Mouse (Mus musculus) midbrain, embryonic 12.5 days (tissue): Measurements from ENCODE around the gene Gm3460. TPM values are rescaled to one million over a fixed set of nuclear protein-coding genes. Genes with fewer than 3 reads are reported as not detected.
"Not testable (repeated sequence)": the region's sequence is repeated elsewhere in the genome, so short reads cannot be mapped to it uniquely, and the experiment has no call there.

ENCODE experiments used
- ATAC-seq: fragments of 200-750 bp; cut with Nextera tagmentation; 2 replicates; pipeline ENCODE4 v1.8.0; 2017; ENCODE audit warnings: low read depth, moderate TSS enrichment, moderate library complexity; ENCODE audit not compliant: low FRiP score
- H3K27ac ChIP-seq: fragments of 300-500 bp; sonication (generic); replicated peaks from 2 replicates; pipeline ENCODE4 v1.5.1; 2016; ENCODE audit warnings: mild to moderate bottlenecking
- H3K27me3 ChIP-seq: fragments of 300-500 bp; sonication (generic); 2 replicates; pipeline ENCODE4 v1.6.1; 2016; ENCODE audit warnings: mild to moderate bottlenecking
- H3K36me3 ChIP-seq: fragments of 300-500 bp; sonication (generic); 2 replicates; pipeline ENCODE4 v1.6.1; 2016
- H3K4me1 ChIP-seq: fragments of 300-500 bp; sonication (generic); 2 replicates; pipeline ENCODE4 v1.6.1; 2016
- H3K4me2 ChIP-seq: fragments of 300-500 bp; sonication (generic); replicated peaks from 2 replicates; pipeline ENCODE4 v1.6.1; 2016; ENCODE audit warnings: mild to moderate bottlenecking, moderate library complexity
- H3K4me3 ChIP-seq: fragments of 300-500 bp; sonication (generic); 2 replicates; pipeline ENCODE4 v1.5.1; 2016; ENCODE audit warnings: mild to moderate bottlenecking
- H3K9ac ChIP-seq: fragments of 300-500 bp; sonication (generic); replicated peaks from 2 replicates; pipeline ENCODE4 v1.6.1; 2016; ENCODE audit warnings: mild to moderate bottlenecking, moderate library complexity
- H3K9me3 ChIP-seq: fragments of 300-500 bp; sonication (generic); 2 replicates; pipeline ENCODE4 v1.6.1; 2016; ENCODE audit warnings: mild to moderate bottlenecking
- WGBS: fragments of 180-500 bp; shearing (Covaris S2); methylation state at CpG from one replicate; pipeline ENCODE4 v1.1.7; 2016; 5-methylcytosine and 5-hydroxymethylcytosine counted together
- polyA plus RNA-seq: library from polyadenylated mRNA; unstranded; fragments of >200 nt; fragmentation: Nextera tagmentation; extraction: Ambion mirVana; gene quantifications from 2 replicates; pipeline ENCODE4 v1.2.1, GENCODE M21; 2016

Gene Gm3460
- not detected in 2 replicates for polyA plus RNA-seq

DNA sequence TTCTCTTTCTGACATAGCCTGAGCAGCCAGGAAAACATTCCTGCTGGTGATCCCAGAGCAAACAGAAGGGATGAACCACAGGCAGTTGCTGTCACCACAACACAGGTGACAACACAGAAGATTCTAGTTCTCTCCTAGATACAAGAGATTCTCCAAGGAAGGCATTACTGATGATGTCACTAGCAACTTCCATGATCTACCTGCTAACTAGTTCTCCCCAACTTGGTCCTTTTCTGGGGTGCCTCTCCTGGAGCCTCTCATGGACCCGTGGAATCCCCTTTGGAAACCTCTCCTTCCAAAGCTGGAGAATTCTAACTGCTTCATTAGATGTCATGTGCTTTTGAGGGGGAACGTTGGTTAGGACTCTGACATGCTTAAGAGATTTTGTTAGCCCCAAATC is at the start of gene Gm3460:
TSS of gene Gm3460 (minus strand) at position 101 of the 400 bp plus-strand sequence.
- H3K9me3 ChIP-seq, ATAC-seq, H3K4me2 ChIP-seq, H3K27me3 ChIP-seq, H3K9ac ChIP-seq, H3K4me3 ChIP-seq, H3K4me1 ChIP-seq, H3K27ac ChIP-seq, H3K36me3 ChIP-seq: not testable (repeated sequence)
- WGBS: 89% methylated on average over 1 of the region's 2 CpGs

DNA sequence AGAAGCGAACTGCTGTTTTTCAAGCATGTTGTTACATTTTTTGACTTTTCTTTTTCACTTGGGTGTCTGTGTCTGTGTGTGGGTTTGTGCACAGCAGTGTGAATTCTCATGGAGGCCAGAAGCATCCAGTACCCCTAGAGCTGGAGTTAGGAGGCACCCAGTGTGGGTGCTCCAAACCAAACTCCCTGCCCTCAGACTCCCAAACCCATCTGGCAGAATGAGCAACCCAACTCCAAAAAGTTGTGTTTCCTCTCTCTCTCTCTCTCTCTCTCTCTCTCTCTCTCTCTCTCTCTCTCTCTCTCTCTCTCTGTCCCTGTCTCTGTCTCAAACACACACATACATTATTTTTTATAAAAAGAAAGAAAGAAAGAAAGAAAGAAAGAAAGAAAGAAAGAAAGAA is 15.8 kb downstream of the Gm3460 start:
- H3K4me2 ChIP-seq, H3K9me3 ChIP-seq, H3K4me1 ChIP-seq, H3K27ac ChIP-seq, H3K27me3 ChIP-seq, H3K9ac ChIP-seq, H3K36me3 ChIP-seq, H3K4me3 ChIP-seq, ATAC-seq: not testable (repeated sequence)
- WGBS: no CpG with 5 or more reads among the region's 1 CpGs

DNA sequence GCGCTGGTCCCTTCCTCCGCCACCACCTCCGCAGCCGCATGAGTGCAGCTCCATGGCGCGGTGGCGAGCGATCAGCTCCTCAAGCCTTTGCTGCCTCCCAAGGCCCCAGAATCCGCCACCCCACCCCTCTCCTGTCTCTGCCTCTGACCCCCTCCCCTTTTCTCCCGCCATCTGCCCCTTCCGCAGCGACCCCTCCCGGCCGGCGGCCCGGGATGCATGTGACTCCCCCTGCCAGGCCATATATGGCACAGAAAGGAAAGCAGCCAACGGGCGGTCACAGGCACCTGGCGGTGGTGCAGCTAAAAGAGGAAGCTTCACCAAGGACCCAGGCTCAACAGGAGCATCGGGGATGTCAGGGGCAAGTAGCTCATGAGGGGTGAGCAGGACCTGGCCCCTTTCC is 17.2 kb downstream of the Gm3460 start:
- H3K9ac ChIP-seq: 0 out of 2 replicates have a peak overlapping the region, but pooled peaks have one; percentile 31
- H3K27ac ChIP-seq: not testable (repeated sequence)
- 6% methylated on average over 14 of the region's 20 CpGs for WGBS

DNA sequence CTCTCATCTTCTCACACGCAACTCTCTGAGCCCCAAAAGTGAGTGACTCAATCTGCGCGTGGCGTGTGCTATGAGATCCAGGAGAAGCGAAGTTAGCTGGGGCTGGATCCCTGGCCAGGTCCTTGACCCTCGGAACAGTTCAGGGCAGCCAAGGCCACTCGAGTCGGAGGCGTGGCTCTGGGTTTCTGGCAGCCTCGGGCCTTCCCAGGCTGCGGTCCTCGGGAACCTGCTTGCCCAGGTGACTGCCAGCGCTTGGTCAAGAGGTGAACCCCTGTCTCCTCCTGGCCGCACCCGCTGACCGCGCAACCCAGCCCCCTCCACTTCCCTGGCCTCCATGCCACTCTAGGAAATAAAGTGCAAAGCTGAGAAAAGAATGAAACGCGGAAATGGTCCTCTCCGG is 17.7 kb downstream of the Gm3460 start:
- ATAC-seq, H3K27me3 ChIP-seq, H3K36me3 ChIP-seq, H3K9me3 ChIP-seq, H3K27ac ChIP-seq, H3K4me1 ChIP-seq: not testable (repeated sequence)
- H3K4me2 ChIP-seq: peak overlapping the region; percentile 68
- H3K9ac ChIP-seq: 0 out of 2 replicates have a peak overlapping the region, but pooled peaks have one; percentile 31
- H3K4me3 ChIP-seq: peak overlapping the region; percentile 40
- 4% methylated on average over 18 of the region's 20 CpGs for WGBS

More for the DNA sequence above, 17.2 kb downstream of the Gm3460 start:
- not testable (repeated sequence) for ATAC-seq, H3K27me3 ChIP-seq, H3K36me3 ChIP-seq, H3K9me3 ChIP-seq, H3K4me1 ChIP-seq
- H3K4me3 ChIP-seq: peak overlapping the region; percentile 40
- peak overlapping the region; percentile 68 for H3K4me2 ChIP-seq

DNA sequence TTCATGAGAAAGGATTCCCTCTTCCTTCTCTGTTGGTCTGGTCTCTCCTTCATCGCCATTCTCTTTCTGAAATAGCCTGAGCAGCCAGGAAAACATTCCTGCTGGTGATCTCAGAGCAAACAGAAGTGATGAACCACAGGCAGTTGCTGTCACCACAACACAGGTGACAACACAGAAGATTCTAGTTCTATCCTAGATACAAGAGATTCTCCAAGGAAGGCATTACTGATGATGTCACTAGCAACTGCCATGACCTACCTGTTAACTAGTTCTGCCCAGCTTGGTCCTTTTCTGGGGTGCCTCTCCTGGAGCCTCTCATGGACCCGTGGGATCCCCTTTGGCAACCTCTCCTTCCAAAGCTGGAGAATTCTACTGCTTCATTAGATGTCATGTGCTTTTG is 31.7 kb downstream of the Gm3460 start, which contains the start of gene Gm3629:
TSS of gene Gm3629 (minus strand) at position 101 of the 400 bp plus-strand sequence.
- not testable (repeated sequence) for H3K9ac ChIP-seq, H3K9me3 ChIP-seq, H3K4me2 ChIP-seq, ATAC-seq, H3K36me3 ChIP-seq, H3K27ac ChIP-seq, H3K27me3 ChIP-seq, H3K4me3 ChIP-seq, H3K4me1 ChIP-seq
- WGBS: 33% methylated on average over 1 of the region's 2 CpGs

Other genes with a start within 250 kb of the Gm3460 start
- gene Gm16440, start 232.1 kb downstream of the Gm3460 start, polyA plus RNA-seq: not detected in 2 replicates
- 1.5 and 2.0 TPM in 2 replicates for gene Gm3591, start 209.9 kb downstream of the Gm3460 start, polyA plus RNA-seq
- gene Gm3594, start 177.8 kb downstream of the Gm3460 start, polyA plus RNA-seq: not detected in 2 replicates
- not detected in 2 replicates for gene Gm8356, start 85.1 kb downstream of the Gm3460 start, polyA plus RNA-seq
- gene Gm3629, start 31.8 kb downstream of the Gm3460 start, polyA plus RNA-seq: 0.46 and 0.72 TPM in 2 replicates
- gene Gm10251, start 61.8 kb upstream of the Gm3460 start, polyA plus RNA-seq: 0.17 TPM in 1 of 2 replicates, not detected in the other
- 0.27 TPM in 1 of 2 replicates, not detected in the other for gene Gm8050, start 97.8 kb upstream of the Gm3460 start, polyA plus RNA-seq
- gene Gm3636, start 119.9 kb upstream of the Gm3460 start, polyA plus RNA-seq: 7.9 and 9.9 TPM in 2 replicates
- gene Gm8362, start 152.0 kb upstream of the Gm3460 start, polyA plus RNA-seq: not detected in 2 replicates
- not detected in 2 replicates for gene Gm3642, start 217.9 kb upstream of the Gm3460 start, polyA plus RNA-seq